Mouse (Mus musculus) neural tube, embryonic 15.5 days (tissue): ENCODE results near the gene Gm13279. TPM values are rescaled to one million over a fixed set of nuclear protein-coding genes. Genes with fewer than 3 reads are reported as not detected.

ENCODE experiments used
- polyA plus RNA-seq: library from polyadenylated mRNA; unstranded; fragments of >200 nt; fragmentation: Nextera tagmentation; extraction: Ambion mirVana; gene quantifications from 2 replicates; pipeline ENCODE4 v1.2.1, GENCODE M21; 2015

The Gm13279 gene
- polyA plus RNA-seq, 1 experiment from 2014 or later = not detected

Other genes with a start within 250 kb of the Gm13279 start
- not detected in 2 replicates for gene Ifna15, start 239.2 kb upstream of the Gm13279 start, polyA plus RNA-seq
- not detected in 2 replicates for gene Ifna14, start 225.6 kb upstream of the Gm13279 start, polyA plus RNA-seq
- gene Ifna9, start 205.0 kb upstream of the Gm13279 start, polyA plus RNA-seq = not detected in 2 replicates
- not detected in 2 replicates for gene Ifna12, start 194.0 kb upstream of the Gm13279 start, polyA plus RNA-seq
- gene C87499, start 163.0 kb upstream of the Gm13279 start, polyA plus RNA-seq = not detected in 2 replicates
- gene Ifna13, start 152.9 kb upstream of the Gm13279 start, polyA plus RNA-seq = not detected in 2 replicates
- not detected in 2 replicates for gene Ifna16, start 120.5 kb upstream of the Gm13279 start, polyA plus RNA-seq
- gene Ifna2, start 113.5 kb upstream of the Gm13279 start, polyA plus RNA-seq = not detected in 2 replicates
- gene Ifnab, start 106.0 kb upstream of the Gm13279 start, polyA plus RNA-seq = not detected in 2 replicates
- gene Gm26566, start 75.6 kb upstream of the Gm13279 start, polyA plus RNA-seq = 1.0 and 1.4 TPM in 2 replicates
- 95.7 and 97.8 TPM in 2 replicates for gene Klhl9, start 74.9 kb upstream of the Gm13279 start, polyA plus RNA-seq
- not detected in 2 replicates for gene Gm13271, start 42.5 kb upstream of the Gm13279 start, polyA plus RNA-seq
- gene Gm13283, start 37.3 kb upstream of the Gm13279 start, polyA plus RNA-seq = 0.18 TPM in 1 of 2 replicates, not detected in the other
- gene Gm13290, start 23.6 kb upstream of the Gm13279 start, polyA plus RNA-seq = not detected in 2 replicates
- gene Gm13289, start 20.5 kb upstream of the Gm13279 start, polyA plus RNA-seq = not detected in 2 replicates
- gene Gm13272, start 17.5 kb upstream of the Gm13279 start, polyA plus RNA-seq = not detected in 2 replicates
- gene Ifnz, start 15.3 kb upstream of the Gm13279 start, polyA plus RNA-seq = not detected in 2 replicates
- gene Gm13276, start 11.7 kb upstream of the Gm13279 start, polyA plus RNA-seq = not detected in 2 replicates
- gene Gm13277, start 8.8 kb upstream of the Gm13279 start, polyA plus RNA-seq = not detected in 2 replicates
- gene Gm13278, start 5.8 kb upstream of the Gm13279 start, polyA plus RNA-seq = not detected in 2 replicates
- gene Gm13275, start 2.9 kb upstream of the Gm13279 start, polyA plus RNA-seq = not detected in 2 replicates
- 0.38 TPM in 1 of 2 replicates, not detected in the other for gene Gm13285, start 2.3 kb downstream of the Gm13279 start, polyA plus RNA-seq
- gene Gm13287, start 5.9 kb downstream of the Gm13279 start, polyA plus RNA-seq = not detected in 2 replicates
- not detected in 2 replicates for gene Gm13288, start 8.1 kb downstream of the Gm13279 start, polyA plus RNA-seq
- not detected in 2 replicates for gene Ifna7, start 18.8 kb downstream of the Gm13279 start, polyA plus RNA-seq
- not detected in 2 replicates for gene Ifna11, start 22.6 kb downstream of the Gm13279 start, polyA plus RNA-seq
- not detected in 2 replicates for gene Ifna6, start 30.0 kb downstream of the Gm13279 start, polyA plus RNA-seq
- gene Ifna5, start 38.1 kb downstream of the Gm13279 start, polyA plus RNA-seq = not detected in 2 replicates
- not detected in 2 replicates for gene Ifna4, start 44.5 kb downstream of the Gm13279 start, polyA plus RNA-seq
- gene Ifna1, start 52.7 kb downstream of the Gm13279 start, polyA plus RNA-seq = not detected in 2 replicates
- not detected in 2 replicates for gene Ifne, start 82.8 kb downstream of the Gm13279 start, polyA plus RNA-seq